Mouse (Mus musculus): Measurements from ENCODE around the gene Meis2.

The Meis2 gene

GRCm38 (mm10) chr2:116065570-116066005 is at the start of gene Meis2:
Meis2 (minus strand) TSS chr2:116065839.
- DNase-seq, result peak; percentile 78

GRCm38 (mm10) chr2:116106194-116106593 is 40.6 kb upstream of the Meis2 start:
- DNase-seq, result peak; percentile 2

- no peak for DNase-seq
Measured at GRCm38 (mm10) chr2:116105179-116105578, 39.5 kb upstream of the Meis2 start.

- no peak for DNase-seq
Measured at GRCm38 (mm10) chr2:116103411-116103996, 37.9 kb upstream of the Meis2 start.

GRCm38 (mm10) chr2:116101221-116101620 is 35.6 kb upstream of the Meis2 start:
- DNase-seq, result peak; percentile 73

- DNase-seq, result no peak
Measured at GRCm38 (mm10) chr2:116080961-116081360, 15.3 kb upstream of the Meis2 start.

GRCm38 (mm10) chr2:116078841-116079240 is 13.2 kb upstream of the Meis2 start:
- no peak for DNase-seq

- DNase-seq, result no peak
Measured at GRCm38 (mm10) chr2:116077716-116078115, 12.1 kb upstream of the Meis2 start.

- DNase-seq, result no peak
Measured at GRCm38 (mm10) chr2:116076752-116077480, 11.3 kb upstream of the Meis2 start.

GRCm38 (mm10) chr2:116075902-116076301 is 10.3 kb upstream of the Meis2 start:
- DNase-seq, result peak; percentile 53

GRCm38 (mm10) chr2:116075477-116075876 is 9.8 kb upstream of the Meis2 start:
- DNase-seq, result peak; percentile 47

- DNase-seq, result peak; percentile 39
Measured at GRCm38 (mm10) chr2:116074726-116075440, 9.2 kb upstream of the Meis2 start.

- DNase-seq, result no peak
Measured at GRCm38 (mm10) chr2:116074061-116074460, 8.4 kb upstream of the Meis2 start.

GRCm38 (mm10) chr2:116073311-116073904 is 7.8 kb upstream of the Meis2 start:
- DNase-seq, result no peak

- DNase-seq, result no peak
Measured at GRCm38 (mm10) chr2:116072706-116073105, 7.1 kb upstream of the Meis2 start.

- no peak for DNase-seq
Measured at GRCm38 (mm10) chr2:116072321-116072640, 6.6 kb upstream of the Meis2 start.

- peak; percentile 88 for DNase-seq
Measured at GRCm38 (mm10) chr2:116071571-116072320, 6.1 kb upstream of the Meis2 start.

- no peak for DNase-seq
Measured at GRCm38 (mm10) chr2:116070614-116071425, 5.2 kb upstream of the Meis2 start.

- no peak for DNase-seq
Measured at GRCm38 (mm10) chr2:116069451-116070225, 4.0 kb upstream of the Meis2 start.

- no peak for DNase-seq
Measured at GRCm38 (mm10) chr2:116068901-116069300, 3.3 kb upstream of the Meis2 start.

GRCm38 (mm10) chr2:116068461-116068860 is 2.8 kb upstream of the Meis2 start:
- DNase-seq, result no peak
